Mouse (Mus musculus) E14TG2a.4 (cell line): ENCODE results near the gene Nr3c2.

Source experiments
- CTCF ChIP-seq: conservative IDR thresholded peaks from 2 replicates; pipeline ENCODE4 v1.5.1; 2014; ENCODE audit warnings: low read length
- NANOG ChIP-seq: IDR thresholded peaks from 2 replicates; pipeline ENCODE4 v1.6.1; 2014; ENCODE audit warnings: borderline replicate concordance, low read length, mixed read lengths
- POU5F1 ChIP-seq: IDR thresholded peaks from 2 replicates; pipeline ENCODE4 v1.6.1; 2014; ENCODE audit warnings: low read length, borderline replicate concordance

DNA sequence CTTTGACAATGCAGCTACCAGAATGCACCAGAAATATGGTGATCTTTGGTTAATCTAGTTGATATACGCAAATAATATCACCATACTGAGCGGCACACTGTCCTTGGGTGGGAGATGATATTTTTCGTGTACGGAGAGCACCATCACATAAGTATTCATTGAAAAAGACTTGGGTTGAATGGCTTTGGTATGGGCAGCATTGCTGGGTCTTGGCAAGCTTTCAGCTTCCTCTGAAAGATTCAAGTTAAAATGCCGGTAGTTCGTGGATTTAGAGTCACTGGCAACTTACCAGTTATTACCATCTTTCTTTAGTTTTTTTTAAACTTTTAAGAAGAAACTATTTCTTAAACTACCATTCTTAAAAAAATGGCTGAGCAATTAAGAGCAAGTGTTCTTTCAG lies 315.9 kb downstream of the Nr3c2 start:
- no peak for TF ChIP-seq CTCF
- TF ChIP-seq NANOG: no peak
- no peak for TF ChIP-seq POU5F1
